Mouse (Mus musculus) bone marrow, adult 2 months (tissue): ENCODE measurements around the gene Cks1b.
A peak's percentile ranks its signal among the peaks of the same experiment; 100 is the strongest.

Source experiments
- CTCF ChIP-seq: fragments of 200-500 bp; IDR thresholded peaks from 2 replicates; pipeline ENCODE4 v1.5.1; 2011; ENCODE audit warnings: low read length, control low read depth; ENCODE audit not compliant: control insufficient read depth, insufficient read depth
- POLR2A ChIP-seq: fragments of 200-500 bp; IDR thresholded peaks from 2 replicates; pipeline ENCODE4 v1.6.1; 2011; ENCODE audit warnings: low read depth, mild to moderate bottlenecking, control low read depth, low read length, borderline replicate concordance; ENCODE audit not compliant: control insufficient read depth

GRCm38 (mm10) chr3:89395806-89396653 is 22.2 kb downstream of the Cks1b start:
- TF ChIP-seq CTCF: peak; percentile 87
- no peak for TF ChIP-seq POLR2A
